Mouse (Mus musculus) gastrocnemius, postnatal 4 days (tissue): ENCODE results near the gene Os9. TPM values are rescaled to one million over a fixed set of nuclear protein-coding genes. Genes with fewer than 3 reads are reported as not detected.
"Not testable (repeated sequence)": the region's sequence is repeated elsewhere in the genome, so short reads cannot be mapped to it uniquely, and the experiment has no call there.

ENCODE experiments used
- DNase-seq, 2 experiments: peaks; one replicate each; pipeline ENCODE4 v3.0.0; 2021 to 2022; ENCODE audit warnings: low spot score in 2 of 2, mixed read lengths in 2 of 2
- total RNA-seq, 2 experiments: library from RNA; stranded (reverse); gene quantifications; 2 replicates each; pipeline ENCODE4 v1.2.3; 2021

The Os9 gene
- total RNA-seq, 2 experiments from 2014 or later = 42.6 to 42.8 TPM

- no peak for DNase-seq
Measured at GRCm38 (mm10) chr10:127150471-127150872, 29.5 kb upstream of the Os9 start.

DNA sequence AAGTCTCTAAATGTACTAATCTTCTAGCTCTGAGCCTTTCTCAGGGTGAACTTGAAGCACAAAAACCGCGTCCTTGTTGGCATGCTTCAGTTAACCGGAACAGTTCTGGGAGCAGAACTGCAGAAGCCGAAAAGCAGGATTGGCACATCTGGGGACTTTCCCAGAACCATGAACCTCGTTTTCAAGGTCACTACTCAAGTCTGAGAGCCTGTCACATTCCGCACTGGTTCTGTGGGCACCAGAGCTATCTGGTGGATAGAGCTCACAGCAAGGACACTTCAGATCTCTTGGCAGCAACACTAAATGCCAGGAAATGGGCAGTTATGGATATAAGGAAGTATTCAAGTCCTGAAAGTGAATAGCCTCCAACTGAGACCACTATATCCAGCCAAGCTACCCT, 26.2 kb upstream of the Os9 start:
- DNase-seq = no peak

- no peak for DNase-seq
Measured at GRCm38 (mm10) chr10:127145303-127145702, 24.4 kb upstream of the Os9 start.

- DNase-seq = no peak
Measured at GRCm38 (mm10) chr10:127144536-127144935, 23.6 kb upstream of the Os9 start.

DNA sequence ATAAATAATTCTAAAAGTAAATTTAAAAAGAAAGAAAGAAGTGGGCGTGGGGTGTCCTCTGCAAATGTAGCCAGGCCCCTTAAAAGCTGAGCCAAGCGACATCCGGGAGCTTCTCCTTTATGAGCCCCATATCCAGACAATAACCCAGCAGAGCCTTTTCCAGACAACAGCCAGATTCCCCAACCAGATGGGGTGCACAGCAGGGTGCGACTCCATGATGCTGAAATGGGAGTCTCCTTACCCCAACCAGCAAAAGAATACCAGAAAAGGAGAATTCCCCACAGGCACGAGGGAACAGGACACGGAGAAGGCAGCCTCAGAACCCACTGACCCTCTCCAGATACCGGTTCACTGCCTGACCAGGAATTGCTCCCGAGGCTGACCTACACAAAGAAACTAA, 22.3 kb upstream of the Os9 start:
- no peak for DNase-seq

DNA sequence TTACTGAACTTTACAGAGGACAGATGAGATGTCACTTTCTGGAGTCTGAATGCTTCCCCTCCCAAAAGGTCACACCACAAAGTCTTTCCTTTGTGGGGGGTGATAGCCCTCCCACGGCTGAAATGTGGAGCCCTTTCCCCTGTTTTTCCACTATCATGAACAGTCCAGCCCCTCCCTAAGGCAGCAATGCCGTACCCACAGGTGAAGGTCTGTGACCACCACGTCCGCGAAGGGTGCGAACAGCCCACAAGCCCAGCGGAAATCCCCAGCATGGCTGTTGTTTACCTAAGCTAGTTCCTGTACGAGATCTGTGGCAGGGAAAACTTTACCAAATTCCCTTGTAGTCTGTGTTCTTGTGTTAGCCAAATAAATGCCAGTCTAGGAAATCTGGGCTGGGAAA, 20.6 kb upstream of the Os9 start:
- no peak for DNase-seq

- no peak for DNase-seq
Measured at GRCm38 (mm10) chr10:127140971-127141370, 20.0 kb upstream of the Os9 start.

DNA sequence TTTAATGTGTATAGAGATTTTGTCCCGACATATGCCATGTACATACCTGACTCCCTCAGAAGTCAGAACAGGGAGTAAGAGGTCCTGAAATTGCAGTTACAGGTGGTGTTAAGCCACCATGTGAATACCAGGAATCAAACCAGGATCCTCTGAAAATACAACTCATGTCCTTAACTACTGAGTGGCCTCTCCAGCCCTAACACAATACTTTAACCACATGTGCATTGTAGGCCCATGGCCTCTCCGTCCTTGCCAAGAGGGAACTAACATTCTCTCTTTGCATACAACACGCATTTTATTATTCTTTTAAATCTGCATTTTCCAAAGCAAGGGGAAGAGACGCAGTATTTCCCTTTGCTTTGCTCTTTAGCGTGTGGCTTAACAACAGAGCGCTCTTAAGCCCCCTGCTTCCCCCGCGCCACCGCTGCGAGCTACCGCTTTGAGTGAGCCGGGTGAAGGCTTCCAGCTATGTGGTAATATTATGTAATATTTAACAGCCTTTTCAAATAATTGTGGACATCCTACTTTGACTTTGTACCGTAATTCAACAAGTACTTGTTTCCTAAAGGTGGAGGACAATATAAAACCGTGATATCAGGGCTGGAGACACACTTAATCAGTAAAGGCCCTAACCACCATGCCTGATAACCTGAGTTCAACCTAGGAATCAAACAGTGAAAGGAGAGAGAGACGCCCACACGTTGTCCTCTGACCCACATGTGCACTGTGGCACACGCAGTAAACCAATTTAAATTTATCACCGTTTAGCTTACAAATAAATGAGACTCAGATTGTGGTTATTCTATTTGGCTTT, 17.6 kb upstream of the Os9 start:
- no peak for DNase-seq

DNA sequence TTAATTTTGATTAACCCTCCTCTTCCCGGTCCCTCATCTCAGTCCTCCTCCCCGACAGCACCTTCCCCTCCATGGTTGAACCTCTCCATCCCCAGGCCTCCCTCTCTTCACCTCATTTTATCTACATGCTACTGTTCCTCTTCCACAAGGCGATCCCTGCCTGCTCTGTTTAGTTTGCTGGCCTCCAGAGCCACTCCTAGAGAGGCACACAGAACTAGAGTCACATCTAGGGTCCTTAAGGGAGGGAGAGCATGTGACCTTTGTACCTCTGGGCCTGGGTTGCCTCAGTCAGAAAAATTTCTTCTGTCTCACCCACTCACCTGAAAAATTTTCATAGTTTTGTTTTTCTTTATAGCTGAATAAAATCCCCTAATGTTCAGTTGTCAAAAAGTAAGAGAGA, 17.0 kb upstream of the Os9 start:
- no peak for DNase-seq

DNA sequence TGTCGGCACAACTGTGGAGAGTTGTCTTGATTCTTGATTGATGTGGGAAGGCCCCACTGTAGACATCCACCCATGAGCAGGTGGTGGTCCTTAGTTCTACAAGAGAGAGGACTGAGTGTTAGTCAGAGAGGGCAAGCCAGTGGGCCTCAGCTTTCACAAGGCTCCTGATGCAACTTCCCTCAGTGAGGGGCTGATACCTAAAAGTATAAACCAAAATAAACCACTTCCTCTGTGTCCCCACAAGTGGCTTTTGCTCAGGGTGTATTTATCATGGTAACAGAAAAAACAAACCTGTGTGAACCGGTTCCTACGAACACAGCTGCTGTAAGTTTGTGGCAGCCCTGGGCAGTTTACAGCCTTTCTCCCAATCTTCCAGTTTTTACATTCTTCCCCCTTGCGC, 15.6 kb upstream of the Os9 start:
- DNase-seq = no peak

- no peak for DNase-seq
Measured at GRCm38 (mm10) chr10:127135118-127135836, 14.3 kb upstream of the Os9 start.

DNA sequence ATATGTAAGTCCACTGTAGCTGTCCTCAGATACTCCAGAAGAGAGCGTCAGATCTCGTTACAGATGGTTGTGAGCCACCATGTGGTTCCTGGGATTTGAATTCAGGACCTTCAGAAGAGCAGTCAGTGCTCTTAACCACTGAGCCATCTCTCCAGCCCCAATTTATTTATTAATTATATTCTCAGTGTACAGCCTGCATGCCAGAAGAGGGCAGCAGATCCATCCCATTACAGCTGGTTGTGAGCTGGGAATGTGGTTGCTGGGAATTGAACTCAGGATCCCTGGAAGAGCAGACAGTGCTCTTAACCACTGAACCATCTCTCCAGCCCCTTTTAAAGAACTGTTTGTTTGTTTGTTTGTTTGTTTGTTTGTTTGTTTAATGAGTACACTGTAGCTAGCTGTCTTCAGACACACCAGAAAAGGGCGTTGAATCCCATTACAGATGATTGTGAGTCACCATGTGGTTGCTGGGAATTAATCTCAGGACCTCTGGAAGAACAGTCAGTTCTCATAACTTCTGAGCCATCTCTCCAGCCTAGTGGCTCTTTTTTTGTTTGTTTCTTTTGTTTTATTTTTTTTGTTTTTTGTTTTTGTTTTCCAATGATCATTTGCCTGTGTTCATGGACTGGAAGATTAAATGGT, 13.6 kb upstream of the Os9 start:
- not testable (repeated sequence) for DNase-seq

GRCm38 (mm10) chr10:127132469-127132868, 11.5 kb upstream of the Os9 start:
- no peak for DNase-seq

- DNase-seq = no peak
Measured at GRCm38 (mm10) chr10:127129431-127129830, 8.5 kb upstream of the Os9 start.

- no peak for DNase-seq
Measured at GRCm38 (mm10) chr10:127127711-127128279, 6.9 kb upstream of the Os9 start.

GRCm38 (mm10) chr10:127126579-127126978, 5.6 kb upstream of the Os9 start:
- DNase-seq = no peak

GRCm38 (mm10) chr10:127125210-127126001, 4.5 kb upstream of the Os9 start:
- DNase-seq = no peak

DNA sequence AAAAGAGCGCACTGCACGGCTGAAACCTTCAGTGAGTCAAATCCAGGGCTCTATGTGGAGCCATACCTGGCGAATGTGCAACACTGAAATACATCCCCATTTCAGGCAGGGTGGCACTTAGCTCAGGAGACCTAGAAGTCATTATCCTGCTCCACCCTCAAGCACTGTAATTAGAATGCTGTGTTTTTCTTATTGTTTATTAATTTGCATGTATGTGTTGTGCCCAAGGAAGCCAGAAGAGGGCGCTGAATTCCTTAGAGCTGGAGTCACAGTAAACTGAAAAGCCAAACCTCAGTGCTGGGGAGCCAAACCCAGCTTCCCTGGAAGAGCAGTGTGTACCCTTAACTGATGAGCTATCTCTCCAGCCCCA, 2.5 kb upstream of the Os9 start:
- peak in 1 of 2 experiments; percentile 48 for DNase-seq

DNA sequence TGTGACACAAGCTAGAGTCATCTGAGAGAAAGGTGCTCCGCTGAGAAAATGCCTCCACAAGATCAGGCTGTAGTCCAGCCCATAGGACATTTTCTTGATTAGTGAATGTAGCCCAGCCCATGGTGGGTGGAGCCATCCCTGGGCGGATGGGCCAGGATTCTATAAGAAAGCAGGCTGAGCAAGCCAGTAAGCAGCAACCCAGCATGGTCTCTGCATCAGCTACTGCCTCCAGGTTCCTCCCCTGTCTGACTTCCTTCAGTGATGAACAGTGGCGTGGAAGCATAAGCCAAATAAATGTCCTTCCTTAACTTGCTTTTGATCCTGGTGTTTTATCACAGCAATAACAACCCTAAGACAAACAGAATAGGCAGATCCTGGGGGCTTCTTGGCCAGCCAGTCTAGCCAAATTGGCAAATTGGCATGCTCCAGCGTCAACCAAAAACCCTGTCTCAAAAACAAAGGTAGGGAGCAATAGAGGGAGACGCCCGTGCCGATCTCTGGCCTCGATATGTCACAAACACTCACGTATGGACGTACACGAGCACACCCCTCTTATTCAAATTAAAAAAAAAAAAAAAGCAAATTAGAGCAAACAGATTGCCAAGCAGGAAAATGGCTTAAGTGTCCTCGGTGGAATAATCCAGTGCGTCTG, 2.0 kb upstream of the Os9 start:
- DNase-seq = no peak

- DNase-seq = no peak
Measured at GRCm38 (mm10) chr10:127122018-127122417, 1.1 kb upstream of the Os9 start.
